Mouse (Mus musculus) stomach, postnatal 0 days (tissue): ENCODE measurements around the gene Samd4.

Experiments used
- CTCF ChIP-seq: IDR thresholded peaks from 2 replicates; pipeline ENCODE4 v1.5.1; 2016; ENCODE audit warnings: antibody characterized with exemption, low read depth, mild to moderate bottlenecking, moderate library complexity
- EP300 ChIP-seq: optimal IDR thresholded peaks from 2 replicates; pipeline ENCODE3; 2016; ENCODE audit warnings: antibody characterized with exemption

- TF ChIP-seq CTCF (no peak), EP300 (no peak)
These were observed 102.0 kb downstream of the Samd4 start for GRCm38 (mm10) chr14:46984542-46985125.
